Mouse (Mus musculus) ES-E14 (cell line): Measurements from ENCODE around the gene Ugcg. TPM values are rescaled to one million over a fixed set of nuclear protein-coding genes. Genes with fewer than 3 reads are reported as not detected.

ENCODE experiments used
- DNase-seq: peaks from one replicate; pipeline ENCODE4 v3.0.0-alpha.2; 2013; ENCODE audit warnings: low read depth, low spot score
- H3K27ac ChIP-seq: 2 replicates; pipeline ENCODE4 v1.5.1; 2012; ENCODE audit warnings: low read depth, mild to moderate bottlenecking, low read length, moderate library complexity, mixed read lengths; ENCODE audit not compliant: poor library complexity, insufficient read depth, severe bottlenecking
- H3K36me3 ChIP-seq: 2 replicates; pipeline ENCODE4 v1.6.1; 2012; ENCODE audit warnings: mild to moderate bottlenecking, low read length, moderate library complexity, mixed read lengths; ENCODE audit not compliant: control insufficient read depth, poor library complexity, insufficient read depth, severe bottlenecking
- H3K4me1 ChIP-seq, 2 experiments: fragments of 150-350 bp in 1 of 2; sonication (generic) in 1 of 2; 2 replicates each; pipeline ENCODE4 v1.6.1; 2012; ENCODE audit warnings: low read length in 2 of 2, mild to moderate bottlenecking in 1 of 2, mixed read lengths in 1 of 2; ENCODE audit not compliant: control insufficient read depth in 2 of 2, insufficient read depth in 2 of 2, poor library complexity in 1 of 2
- H3K4me3 ChIP-seq, 2 experiments: fragments of 150-350 bp in 1 of 2; sonication (generic) in 1 of 2; 2 replicates each; pipeline ENCODE4 v1.5.1; 2012; ENCODE audit warnings: low read length in 2 of 2, low read depth in 1 of 2, mild to moderate bottlenecking in 1 of 2, mixed read lengths in 1 of 2; ENCODE audit not compliant: insufficient read depth in 1 of 2, poor library complexity in 1 of 2, severe bottlenecking in 1 of 2
- H3K9ac ChIP-seq: 2 replicates; pipeline ENCODE4 v1.6.1; 2012; ENCODE audit warnings: low read depth, mild to moderate bottlenecking, low read length, mixed read lengths; ENCODE audit not compliant: poor library complexity, insufficient read depth, severe bottlenecking
- H3K9me3 ChIP-seq: fragments of 150-350 bp; sonication (generic); 2 replicates; pipeline ENCODE4 v1.6.1; 2012; ENCODE audit warnings: low read depth, mild to moderate bottlenecking, low read length; ENCODE audit not compliant: control insufficient read depth, insufficient read depth
- CHD2 ChIP-seq: IDR thresholded peaks from 2 replicates; pipeline ENCODE4 v1.6.1; 2014; ENCODE audit warnings: mild to moderate bottlenecking, low read depth, low read length, inconsistent platforms
- HCFC1 ChIP-seq: IDR thresholded peaks from 2 replicates; pipeline ENCODE4 v1.6.1; 2012; ENCODE audit warnings: low read length, inconsistent platforms, borderline replicate concordance; ENCODE audit not compliant: insufficient read depth
- MAFK ChIP-seq: IDR thresholded peaks from 2 replicates; pipeline ENCODE4 v1.6.1; 2014; ENCODE audit warnings: mild to moderate bottlenecking, low read depth, low read length, inconsistent platforms; ENCODE audit not compliant: insufficient read depth
- ZC3H11A ChIP-seq: IDR thresholded peaks from 2 replicates; pipeline ENCODE4 v1.6.1; 2012; ENCODE audit warnings: low read depth, mild to moderate bottlenecking, inconsistent platforms, low read length, borderline replicate concordance
- ZNF384 ChIP-seq: IDR thresholded peaks from 2 replicates; pipeline ENCODE4 v1.6.1; 2012; ENCODE audit warnings: low read depth, low read length, inconsistent platforms
- in situ Hi-C, 2 experiments: fragments of 600-800 bp; cut with MboI; formaldehyde crosslinking; loops; one replicate each; pipeline ENCODE4 v1.15.1; 2025; ENCODE audit warnings: low sequenced_read_pairs in 2 of 2, inconsistent platforms in 1 of 2; ENCODE audit not compliant: unreplicated experiment in 2 of 2
- total RNA-seq: library from RNA; depleted of rRNA; stranded (reverse); fragments of 300-350 nt; gene quantifications from 2 replicates; pipeline ENCODE4 v1.2.3, GENCODE M21; 2012

The Ugcg gene
- total RNA-seq, 1 experiment = 56.4 TPM

DNA sequence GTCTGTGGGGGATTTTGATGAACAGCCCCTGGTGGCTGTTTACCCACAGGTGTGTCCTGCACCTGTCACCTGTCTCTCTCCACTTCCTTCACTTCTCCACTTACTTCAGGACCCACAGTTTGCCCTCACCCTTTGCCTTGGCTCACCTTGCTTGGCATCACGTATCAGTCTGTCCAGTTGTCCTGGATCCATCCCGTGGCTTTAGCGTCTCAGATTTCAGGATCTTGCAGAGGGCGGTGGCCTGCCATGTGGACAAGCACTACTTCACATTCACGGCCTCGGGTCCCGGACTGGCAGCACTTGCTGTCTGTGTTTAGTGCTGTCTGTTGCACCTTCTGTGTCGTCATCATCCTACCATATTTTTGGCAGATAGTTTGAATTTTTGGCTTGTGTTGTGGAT lies 10.7 kb downstream of the Ugcg start:
- Histone ChIP-seq H3K9me3 (no peaks in the 10 kb centered on the region), H3K9ac (no peak overlapping the region), H3K27ac (no peak overlapping the region), H3K36me3 (no peaks in the 10 kb centered on the region), H3K4me3 (no peak overlapping the region), H3K4me1 (peaks cover 7 to 20% of the 10 kb centered on the region in 2 experiments)
- in situ Hi-C loops = no loop called here
- TF ChIP-seq ZC3H11A (no peak), HCFC1 (no peak), ZNF384 (no peak), CHD2 (no peak), MAFK (no peak)
- DNase-seq = no peak

DNA sequence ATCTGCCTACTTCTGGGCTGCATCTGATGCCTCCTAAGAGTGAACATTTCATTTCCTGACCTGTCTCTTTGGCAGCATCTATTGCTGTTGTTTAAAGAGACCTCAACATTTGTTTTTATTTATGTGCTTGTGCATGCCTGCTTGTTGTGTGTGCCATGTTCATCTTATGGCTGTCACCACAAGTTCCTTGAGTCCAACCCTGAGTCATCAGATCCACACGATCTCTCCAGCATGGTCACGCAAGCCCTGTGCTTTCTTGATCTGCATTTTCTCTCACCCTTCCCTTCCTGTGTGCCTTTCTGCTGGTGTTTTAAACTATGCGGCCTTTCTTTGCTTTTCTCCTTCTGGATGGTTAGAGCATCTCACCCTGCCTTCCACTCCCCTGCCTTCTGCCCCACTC lies 11.6 kb downstream of the Ugcg start:
- no peak for DNase-seq
- peaks cover 7 to 20% of the 10 kb centered on the region in 2 experiments for H3K4me1 ChIP-seq
- H3K4me3 ChIP-seq = no peak overlapping the region
- in situ Hi-C loops = no loop called here
- no peak overlapping the region for H3K9ac ChIP-seq
- no peaks in the 10 kb centered on the region for H3K9me3 ChIP-seq
- no peaks in the 10 kb centered on the region for H3K36me3 ChIP-seq
- H3K27ac ChIP-seq = no peak overlapping the region
- no peak for TF ChIP-seq ZC3H11A
- no peak for TF ChIP-seq ZNF384
- TF ChIP-seq MAFK = no peak
- no peak for TF ChIP-seq CHD2
- no peak for TF ChIP-seq HCFC1

- in situ Hi-C loops = no loop called here
- H3K9me3 ChIP-seq = no peaks in the 10 kb centered on the region
- no peak overlapping the region for H3K27ac ChIP-seq
- TF ChIP-seq ZC3H11A = no peak
- TF ChIP-seq HCFC1 = no peak
- no peak for TF ChIP-seq CHD2
- no peak for TF ChIP-seq ZNF384
- no peak for TF ChIP-seq MAFK
- H3K9ac ChIP-seq = no peak overlapping the region
- no peak for DNase-seq
- peaks cover 3% of the 10 kb centered on the region; the same call in 1 of the 2 replicates for H3K36me3 ChIP-seq
- peaks cover 0 to 5% of the 10 kb centered on the region in 2 experiments; a peak in 2 of 4 replicates for H3K4me1 ChIP-seq
- no peak overlapping the region for H3K4me3 ChIP-seq
These were observed 15.6 kb downstream of the Ugcg start for GRCm38 (mm10) chr4:59204616-59205015.

DNA sequence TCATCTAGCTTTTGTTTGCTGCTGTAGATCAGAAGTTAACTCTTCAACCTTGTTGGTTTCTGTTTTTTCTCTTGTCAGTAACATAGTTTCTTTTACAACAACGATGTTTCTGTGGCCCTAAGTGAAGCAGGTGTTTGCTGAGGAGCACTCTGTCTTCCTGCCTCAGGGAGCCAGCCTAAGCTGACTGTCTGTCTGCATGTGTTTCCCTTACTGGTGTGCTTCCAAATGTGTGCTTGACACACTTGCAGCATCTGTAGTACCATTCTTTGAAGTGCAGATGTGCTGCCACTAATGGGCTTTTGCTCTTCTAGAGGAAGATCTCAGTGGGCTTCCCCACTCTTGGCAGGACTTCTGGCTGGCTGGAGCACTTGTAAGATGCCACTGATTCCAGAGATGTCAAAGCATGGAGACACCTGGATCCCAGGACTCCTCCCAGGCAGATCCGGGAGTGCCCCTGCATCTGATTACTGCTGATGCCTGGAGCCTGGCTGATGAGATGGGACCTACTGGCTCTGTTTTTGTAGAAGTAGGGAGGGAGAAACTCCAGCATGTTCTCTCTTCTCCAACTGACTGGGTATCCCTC lies 16.8 kb downstream of the Ugcg start:
- no peak overlapping the region; the same call in 1 of the 2 replicates for H3K27ac ChIP-seq
- DNase-seq = no peak
- H3K4me1 ChIP-seq = 0 out of 4 replicates have a peak, but pooled peaks cover 0 to 2% of the 10 kb centered on the region in 2 experiments
- TF ChIP-seq HCFC1 = no peak
- TF ChIP-seq ZNF384 = no peak
- no peak for TF ChIP-seq ZC3H11A
- H3K4me3 ChIP-seq = no peak overlapping the region
- peaks cover 3% of the 10 kb centered on the region; the same call in 1 of the 2 replicates for H3K36me3 ChIP-seq
- in situ Hi-C loops = no loop called here
- no peak overlapping the region for H3K9ac ChIP-seq
- H3K9me3 ChIP-seq = no peaks in the 10 kb centered on the region

GRCm38 (mm10) chr4:59206600-59206999 lies 17.5 kb downstream of the Ugcg start:
- Histone ChIP-seq H3K36me3 (peaks cover 3% of the 10 kb centered on the region; the same call in 1 of the 2 replicates), H3K4me3 (no peak overlapping the region), H3K9ac (no peak overlapping the region), H3K9me3 (no peaks in the 10 kb centered on the region), H3K4me1 (0 out of 4 replicates have a peak, but pooled peaks cover 0 to 2% of the 10 kb centered on the region in 2 experiments), H3K27ac (no peak overlapping the region)
- no peak for DNase-seq
- TF ChIP-seq ZNF384 (no peak), HCFC1 (no peak), CHD2 (no peak), MAFK (no peak), ZC3H11A (no peak)
- in situ Hi-C loops = no loop called here
